Mouse (Mus musculus): ENCODE measurements around the gene AU040320.

DNA sequence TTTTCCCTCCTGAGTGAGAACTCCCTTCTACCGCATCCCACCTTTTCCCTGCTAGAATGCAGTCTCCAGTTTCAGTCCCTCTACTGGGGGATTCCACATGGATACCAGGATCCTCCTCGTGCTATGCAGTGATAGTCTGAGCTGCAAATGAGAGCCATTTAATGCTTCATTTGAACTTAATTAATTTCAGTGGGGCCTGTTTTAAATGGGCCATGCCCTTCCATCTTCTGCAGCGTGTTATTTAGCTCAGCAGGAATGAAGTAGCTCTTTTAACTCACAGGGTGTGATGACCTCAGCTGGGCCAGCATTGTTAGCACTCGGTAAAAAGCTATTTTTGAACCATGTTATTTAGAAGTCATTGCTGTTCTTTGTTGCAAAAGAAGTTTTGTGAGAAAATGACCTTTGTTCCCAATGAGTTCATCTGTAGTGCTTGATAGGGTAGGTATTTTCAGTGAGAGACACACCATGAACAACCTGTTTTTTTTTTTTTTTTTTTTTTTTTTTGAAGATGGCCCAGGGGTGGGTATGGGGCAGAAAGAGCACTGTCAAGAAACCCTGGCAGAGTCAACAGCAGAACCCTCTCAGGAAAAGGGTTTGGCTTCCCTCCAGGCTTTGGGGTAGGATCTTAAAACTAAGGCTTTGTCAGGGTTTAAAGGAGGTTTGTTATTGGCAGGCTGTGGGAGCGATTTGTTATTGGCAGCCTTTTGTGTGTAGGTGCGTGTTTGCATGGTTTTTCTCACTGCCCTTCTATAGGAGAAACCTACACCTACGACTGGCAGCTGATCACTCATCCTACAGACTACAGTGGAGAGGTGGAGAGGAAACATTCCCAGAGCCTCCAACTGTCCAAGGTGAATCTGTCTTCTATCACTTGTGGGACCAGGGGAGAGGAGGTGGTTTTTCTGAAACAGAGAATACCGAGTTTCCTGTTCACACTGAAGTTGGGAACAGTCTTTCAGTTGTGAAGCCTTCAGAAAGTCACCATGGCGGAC lies 69.8 kb downstream of the AU040320 start:
- no peak for TF ChIP-seq POLR2A (IDR thresholded peaks at IDR 0.05; ENCODE audit: low read depth, low read length)
- no peak for TF ChIP-seq CTCF (conservative IDR thresholded peaks at IDR 0.05; ENCODE audit: insufficient read depth, insufficient read length, low read depth, low read length)
